Mouse (Mus musculus): Measurements from ENCODE around the gene Tff1. TPM values are rescaled to one million over a fixed set of nuclear protein-coding genes. Genes with fewer than 3 reads are reported as not detected.

Gene Tff1
- total RNA-seq, 1 experiment from 2014 or later, result not detected

DNA sequence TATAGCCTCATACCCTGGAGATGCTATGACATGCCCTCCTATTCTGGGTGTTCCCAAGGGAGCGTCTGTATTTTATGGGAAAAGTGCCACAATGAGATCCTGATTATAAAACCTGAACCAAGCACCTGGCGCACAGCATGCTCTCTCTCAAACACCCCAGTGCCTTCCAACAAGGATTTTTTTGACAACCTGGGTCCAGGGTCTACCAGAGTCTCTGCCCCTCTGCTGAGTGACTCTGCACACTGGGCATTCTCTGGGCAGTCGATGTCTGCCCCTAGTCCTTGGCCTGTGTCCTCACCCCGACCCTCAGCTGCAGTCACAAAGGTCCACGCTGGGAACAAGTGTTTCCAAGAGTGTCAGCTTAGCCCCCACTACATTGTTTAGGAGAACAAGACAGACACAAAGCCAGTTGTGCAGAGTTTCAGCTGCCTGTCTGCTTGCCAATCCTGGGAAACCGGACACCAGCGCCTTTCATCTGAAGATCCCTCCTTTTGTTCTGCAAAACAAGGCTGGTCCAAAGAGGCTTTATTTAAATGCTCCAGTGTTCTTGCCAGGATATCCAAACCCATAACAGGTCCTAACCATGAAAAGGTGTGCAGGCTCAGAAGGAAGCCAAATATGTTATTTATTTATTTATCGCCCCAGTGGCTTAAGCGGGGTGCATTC, 51.8 kb downstream of the Tff1 start:
- ATAC-seq (replicated peaks; ENCODE audit: low read depth, poor library complexity, severe bottlenecking), result no peak

Other genes starting within 250 kb of the Tff1 start
- gene Umodl1, start 210.6 kb downstream of the Tff1 start, total RNA-seq (2017), result not detected in 2 replicates
- gene Abcg1, start 107.6 kb downstream of the Tff1 start, total RNA-seq (2017), result 19.5 and 22.7 TPM in 2 replicates
- gene Tff3, start 35.6 kb downstream of the Tff1 start, total RNA-seq (2017), result not detected in 2 replicates
- not detected in 2 replicates for gene Tff2, start 21.0 kb downstream of the Tff1 start, total RNA-seq (2017)
- gene Tmprss3, start 33.7 kb upstream of the Tff1 start, total RNA-seq (2017), result 2.9 and 4.2 TPM in 2 replicates
- gene Ubash3a, start 42.6 kb upstream of the Tff1 start, total RNA-seq (2017), result 35.5 and 37.7 TPM in 2 replicates
- gene Rsph1, start 112.1 kb upstream of the Tff1 start, total RNA-seq (2017), result not detected in 2 replicates
- gene Slc37a1, start 121.5 kb upstream of the Tff1 start, total RNA-seq (2017), result 9.4 and 10.7 TPM in 2 replicates
- not detected in 2 replicates for gene Pde9a, start 220.9 kb upstream of the Tff1 start, total RNA-seq (2017)